ENCODE assay signal across 9 mouse cellular contexts in the genomic region with DNA sequence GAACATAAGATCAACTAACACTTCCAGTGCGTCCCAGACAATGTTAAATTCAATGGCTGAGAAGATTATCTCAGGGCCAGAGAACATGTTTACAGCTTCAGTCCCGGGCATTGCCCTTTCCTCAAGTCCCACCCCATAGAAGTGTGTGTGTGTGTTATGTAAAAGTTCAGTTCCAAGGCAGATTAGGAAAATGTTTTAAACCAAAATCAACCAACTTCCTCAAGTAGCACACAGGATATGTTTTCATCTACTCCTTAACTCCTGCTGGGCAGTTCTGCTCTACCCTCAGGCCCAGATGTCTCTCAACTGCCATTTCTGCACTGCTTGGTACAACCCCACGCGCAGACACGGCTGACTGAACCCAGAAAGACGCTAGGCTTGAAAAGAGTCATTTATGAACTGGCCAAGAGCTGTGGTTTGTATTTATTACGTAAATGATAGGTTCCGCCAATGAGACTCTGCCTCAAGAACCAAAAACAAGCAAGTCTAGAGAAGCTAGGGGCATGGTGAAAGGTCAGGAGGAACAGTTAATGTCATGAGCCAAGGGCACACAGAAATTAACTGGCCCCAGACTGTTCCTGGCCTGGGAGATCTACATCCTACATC.
DNase-seq lines count a peak whose midpoint lies in the region; ATAC-seq and TF ChIP-seq lines count a peak whose summit lies in the region.
"Had no signal": no experiment of that assay in that cellular context is flagged by ENCODE, and none has a peak within 500 bp of the region (broad histone marks: within the 10 kb centered on the region; RNA-seq: fewer than 3 reads in every experiment).

No protein-coding gene starts in this region.

- peak; percentile 24; the same call in 1 of the 2 replicates for ATAC-seq in forebrain, embryonic 11.5 days (replicated peaks; ENCODE audit: low FRiP score)
- no peak for ATAC-seq in forebrain, embryonic 14.5 days
- no peak for ATAC-seq in hindbrain, embryonic 13.5 days (ENCODE audit: low FRiP score)
- peak; percentile 85 for ATAC-seq in lung, postnatal 0 days

- no peaks in the 10 kb centered on the region for H3K27me3 ChIP-seq in forebrain, embryonic 11.5 days (ENCODE audit: control insufficient read depth, insufficient read depth, low read length)
- H3K27me3 ChIP-seq in forebrain, embryonic 14.5 days (replicated peaks; ENCODE audit: control insufficient read depth, insufficient read depth, low read length): no peaks in the 10 kb centered on the region
- no peaks in the 10 kb centered on the region for H3K27me3 ChIP-seq in hindbrain, embryonic 13.5 days
- no peaks in the 10 kb centered on the region for H3K27me3 ChIP-seq in lung, postnatal 0 days (replicated peaks; ENCODE audit: insufficient read depth, low read length)
- no peaks in the 10 kb centered on the region for H3K27me3 ChIP-seq in splenic B cell, adult 2 months (ENCODE audit: control insufficient read depth, insufficient read depth, low read length, poor library complexity, severe bottlenecking)
- H3K27me3 ChIP-seq: limb, embryonic 12.5 days had no signal

- no peak for TF ChIP-seq CTCF in lung, postnatal 0 days (IDR thresholded peaks at IDR 0.05)

- DNase-seq in forebrain, embryonic 11.5 days (ENCODE audit: low spot score): no peak
- no peak for DNase-seq in forebrain, embryonic 14.5 days (ENCODE audit: low spot score)
- peak; percentile 75 for DNase-seq in CD4-positive, CD25-positive, alpha-beta regulatory T cell, adult 2 months (ENCODE audit: low read depth, low spot score)
- DNase-seq in lung, postnatal 0 days (ENCODE audit: low spot score): peak; percentile 80
- peak; percentile 91 for DNase-seq in splenic B cell, adult 2 months (ENCODE audit: low read depth, low spot score)
- DNase-seq in gastrocnemius, adult 18-20 months (ENCODE audit: low spot score): no peak
- no peak for DNase-seq in frontal cortex, postnatal 14 days (ENCODE audit: low spot score in 2 of 2)

- no peak overlapping the region; the same call in 1 of the 2 replicates for H3K27ac ChIP-seq in forebrain, embryonic 11.5 days (ENCODE audit: low read depth, low read length)
- H3K27ac ChIP-seq in forebrain, embryonic 14.5 days (ENCODE audit: low read depth, low read length): no peak overlapping the region; the same call in 1 of the 2 replicates
- H3K27ac ChIP-seq in hindbrain, embryonic 13.5 days: peak overlapping the region; percentile 37; the same call in 1 of the 2 replicates
- H3K27ac ChIP-seq in lung, postnatal 0 days (ENCODE audit: low read length): peak overlapping the region; percentile 75
- H3K27ac ChIP-seq: limb, embryonic 12.5 days had no signal

- WGBS in forebrain, embryonic 11.5 days: 25% methylated on average over 8 of the region's 8 CpGs
- 41% methylated on average over 8 of the region's 8 CpGs for WGBS in forebrain, embryonic 14.5 days
- WGBS in hindbrain, embryonic 13.5 days: 44% methylated on average over 8 of the region's 8 CpGs
- WGBS in lung, postnatal 0 days: 42% methylated on average over 8 of the region's 8 CpGs

- TF ChIP-seq EP300 in lung, postnatal 0 days (IDR thresholded peaks at IDR 0.05): peak; percentile 96

- no peaks in the 10 kb centered on the region for H3K9me3 ChIP-seq in forebrain, embryonic 11.5 days (ENCODE audit: control insufficient read depth, low read length)
- no peaks in the 10 kb centered on the region for H3K9me3 ChIP-seq in forebrain, embryonic 14.5 days (replicated peaks; ENCODE audit: control insufficient read depth, low read length)
- no peaks in the 10 kb centered on the region for H3K9me3 ChIP-seq in hindbrain, embryonic 13.5 days
- no peaks in the 10 kb centered on the region for H3K9me3 ChIP-seq in lung, postnatal 0 days (ENCODE audit: low read length)
- H3K9me3 ChIP-seq: limb, embryonic 12.5 days had no signal

- H3K9ac ChIP-seq in forebrain, embryonic 11.5 days (ENCODE audit: low read length): no peak overlapping the region
- no peak overlapping the region for H3K9ac ChIP-seq in forebrain, embryonic 14.5 days (ENCODE audit: low read length)
- H3K9ac ChIP-seq in hindbrain, embryonic 13.5 days: no peak overlapping the region
- H3K9ac ChIP-seq in lung, postnatal 0 days (replicated peaks; ENCODE audit: low read depth): no peak overlapping the region
- H3K9ac ChIP-seq: limb, embryonic 12.5 days had no signal

- H3K4me1 ChIP-seq in forebrain, embryonic 11.5 days (replicated peaks; ENCODE audit: control insufficient read depth, insufficient read depth, low read length): peaks cover 7% of the 10 kb centered on the region; the same call in 1 of the 2 replicates
- H3K4me1 ChIP-seq in forebrain, embryonic 14.5 days (ENCODE audit: control insufficient read depth, insufficient read depth, low read length): peaks cover 6% of the 10 kb centered on the region; the same call in 1 of the 2 replicates
- H3K4me1 ChIP-seq in hindbrain, embryonic 13.5 days (replicated peaks): peaks cover 14% of the 10 kb centered on the region
- H3K4me1 ChIP-seq in lung, postnatal 0 days (ENCODE audit: insufficient read depth, low read depth, low read length): peaks cover 15% of the 10 kb centered on the region; the same call in 1 of the 2 replicates

- no peak overlapping the region for H3K4me3 ChIP-seq in forebrain, embryonic 11.5 days (ENCODE audit: low read depth, low read length)
- no peak overlapping the region for H3K4me3 ChIP-seq in forebrain, embryonic 14.5 days (ENCODE audit: low read depth, low read length)
- H3K4me3 ChIP-seq in hindbrain, embryonic 13.5 days: no peak overlapping the region
- H3K4me3 ChIP-seq in lung, postnatal 0 days (ENCODE audit: low read depth, low read length): no peak overlapping the region
- H3K4me3 ChIP-seq: limb, embryonic 12.5 days had no signal

- no peak overlapping the region for H3K4me2 ChIP-seq in forebrain, embryonic 11.5 days (ENCODE audit: low read depth, low read length, severe bottlenecking)
- no peak overlapping the region for H3K4me2 ChIP-seq in forebrain, embryonic 14.5 days (ENCODE audit: low read length)
- H3K4me2 ChIP-seq in hindbrain, embryonic 13.5 days: no peak overlapping the region
- no peak overlapping the region for H3K4me2 ChIP-seq in lung, postnatal 0 days (replicated peaks; ENCODE audit: low read depth, low read length)
- H3K4me2 ChIP-seq: limb, embryonic 12.5 days had no signal

- H3K36me3 ChIP-seq in forebrain, embryonic 11.5 days (ENCODE audit: control insufficient read depth, insufficient read depth, low read length): no peaks in the 10 kb centered on the region
- no peaks in the 10 kb centered on the region for H3K36me3 ChIP-seq in forebrain, embryonic 14.5 days (ENCODE audit: control insufficient read depth, insufficient read depth, low read length)
- H3K36me3 ChIP-seq in hindbrain, embryonic 13.5 days: no peaks in the 10 kb centered on the region
- H3K36me3 ChIP-seq in lung, postnatal 0 days (ENCODE audit: insufficient read depth, low read length): no peaks in the 10 kb centered on the region
- no peaks in the 10 kb centered on the region for H3K36me3 ChIP-seq in splenic B cell, adult 2 months (ENCODE audit: control insufficient read depth, insufficient read depth, low read length, poor library complexity, severe bottlenecking)
- H3K36me3 ChIP-seq: limb, embryonic 12.5 days had no signal

Comparison
In these comparisons a context has a peak if more than half of its experiments do, and no peak if none do; other contexts are left out.
1. ATAC-seq: peak in forebrain, embryonic 11.5 days (single experiment) and lung, postnatal 0 days (single experiment); none in forebrain, embryonic 14.5 days (single experiment) and hindbrain, embryonic 13.5 days (single experiment).
2. DNase-seq: peak in CD4-positive, CD25-positive, alpha-beta regulatory T cell, adult 2 months (single experiment), lung, postnatal 0 days (single experiment) and splenic B cell, adult 2 months (single experiment); none in forebrain, embryonic 11.5 days (single experiment), forebrain, embryonic 14.5 days (single experiment), gastrocnemius, adult 18-20 months (single experiment) and frontal cortex, postnatal 14 days (0 of 2).
3. H3K27ac ChIP-seq: peak in hindbrain, embryonic 13.5 days (single experiment) and lung, postnatal 0 days (single experiment); none in forebrain, embryonic 11.5 days (single experiment) and forebrain, embryonic 14.5 days (single experiment).